In genomic region chr4:135752106-135752778, GRCm38 (mm10) we compare ENCODE assay signal across 19 mouse cellular contexts. TPM values are rescaled to one million over a fixed set of nuclear protein-coding genes. Genes with fewer than 3 reads are reported as not detected.
"Had no signal": no experiment of that assay in that cellular context is flagged by ENCODE, and none has a peak within 500 bp of the region (broad histone marks: within the 10 kb centered on the region; RNA-seq: fewer than 3 reads in every experiment).

No protein-coding gene starts in this region.

- ATAC-seq: hindbrain, embryonic 16.5 days; inflammation-experienced regulatory T-cells, adult 6 months; midbrain, embryonic 13.5 days had no signal

- H3K36me3 ChIP-seq: hindbrain, embryonic 12.5 days; limb, embryonic 12.5 days; midbrain, embryonic 13.5 days; neural tube, embryonic 15.5 days had no signal

- H3K4me1 ChIP-seq: hindbrain, embryonic 12.5 days; limb, embryonic 12.5 days; midbrain, embryonic 13.5 days; neural tube, embryonic 15.5 days had no signal

- H3K4me3 ChIP-seq: hindbrain, embryonic 12.5 days; limb, embryonic 12.5 days; midbrain, embryonic 13.5 days; myocyte; neural tube, embryonic 15.5 days had no signal

- H3K9ac ChIP-seq: hindbrain, embryonic 12.5 days; limb, embryonic 12.5 days; liver, embryonic 14.5 days; midbrain, embryonic 13.5 days; neural tube, embryonic 15.5 days had no signal

- H3K4me2 ChIP-seq: hindbrain, embryonic 12.5 days; limb, embryonic 12.5 days; midbrain, embryonic 13.5 days; neural tube, embryonic 15.5 days had no signal

- H3K27me3 ChIP-seq: hindbrain, embryonic 12.5 days; limb, embryonic 12.5 days; midbrain, embryonic 13.5 days; neural tube, embryonic 15.5 days had no signal

- H3K27ac ChIP-seq: hindbrain, embryonic 12.5 days; kidney, postnatal 0 days; limb, embryonic 12.5 days; liver, embryonic 14.5 days; midbrain, embryonic 13.5 days; neural tube, embryonic 15.5 days had no signal

- DNase-seq: kidney, adult 9 months; kidney, postnatal 36 days; layer of hippocampus, adult 9-11 months; right cerebral cortex, adult 18-20 months; right cerebral cortex, postnatal 25 days; spleen, adult 18-20 months; thymus, postnatal 25 days had no signal

RNA-seq across cellular contexts. Expression of gene Myom3, which starts 7.3 kb away (rescaled TPM):
- total RNA-seq: megakaryocyte-erythroid progenitor cell, adult 5-6 weeks had no signal
- polyA plus RNA-seq: inflammation-experienced regulatory T-cells, adult 6 months had no signal

RNA-seq across cellular contexts. Expression of gene Il22ra1, which starts 24.3 kb away (rescaled TPM):
- total RNA-seq: layer of hippocampus, adult 18-20 months; megakaryocyte-erythroid progenitor cell, adult 5-6 weeks had no signal
- polyA plus RNA-seq: hindbrain, embryonic 12.5 days; hindbrain, embryonic 16.5 days; inflammation-experienced regulatory T-cells, adult 6 months; limb, embryonic 12.5 days; midbrain, embryonic 13.5 days; neural tube, embryonic 11.5 days; neural tube, embryonic 15.5 days had no signal
